Mouse (Mus musculus): ENCODE results near the gene Eno1.
A peak's percentile ranks its signal among the peaks of the same experiment; 100 is the strongest.
"Not testable (repeated sequence)": the region's sequence is repeated elsewhere in the genome, so short reads cannot be mapped to it uniquely, and the experiment has no call there.

Eno1 gene

DNA sequence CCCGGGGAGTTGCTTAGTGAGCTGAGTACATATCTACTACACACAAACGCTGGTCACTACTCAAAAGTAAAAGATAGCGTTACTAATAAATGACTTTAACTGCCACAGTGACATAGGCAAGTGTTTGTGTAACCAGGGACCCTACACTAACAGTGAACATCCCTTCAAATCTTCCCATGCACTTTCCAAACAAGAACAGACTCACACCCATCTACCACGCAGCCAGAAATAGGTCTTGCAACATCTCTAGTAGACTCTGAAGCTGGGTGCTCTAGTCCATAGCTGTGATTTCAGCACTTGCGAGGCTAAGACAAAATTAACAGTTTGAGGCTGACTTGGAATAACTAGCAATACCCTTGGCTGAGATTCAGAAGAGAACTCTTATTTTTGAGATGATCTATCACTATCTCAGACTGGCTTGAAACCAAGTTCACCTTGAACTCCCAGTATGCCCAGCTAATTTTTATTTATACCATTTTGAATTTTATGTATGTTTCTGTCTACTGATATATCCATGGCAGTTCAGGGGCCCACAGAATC lies 13.3 kb downstream of the Eno1 start:
- DNase-seq (ENCODE audit: low spot score) = no peak

DNA sequence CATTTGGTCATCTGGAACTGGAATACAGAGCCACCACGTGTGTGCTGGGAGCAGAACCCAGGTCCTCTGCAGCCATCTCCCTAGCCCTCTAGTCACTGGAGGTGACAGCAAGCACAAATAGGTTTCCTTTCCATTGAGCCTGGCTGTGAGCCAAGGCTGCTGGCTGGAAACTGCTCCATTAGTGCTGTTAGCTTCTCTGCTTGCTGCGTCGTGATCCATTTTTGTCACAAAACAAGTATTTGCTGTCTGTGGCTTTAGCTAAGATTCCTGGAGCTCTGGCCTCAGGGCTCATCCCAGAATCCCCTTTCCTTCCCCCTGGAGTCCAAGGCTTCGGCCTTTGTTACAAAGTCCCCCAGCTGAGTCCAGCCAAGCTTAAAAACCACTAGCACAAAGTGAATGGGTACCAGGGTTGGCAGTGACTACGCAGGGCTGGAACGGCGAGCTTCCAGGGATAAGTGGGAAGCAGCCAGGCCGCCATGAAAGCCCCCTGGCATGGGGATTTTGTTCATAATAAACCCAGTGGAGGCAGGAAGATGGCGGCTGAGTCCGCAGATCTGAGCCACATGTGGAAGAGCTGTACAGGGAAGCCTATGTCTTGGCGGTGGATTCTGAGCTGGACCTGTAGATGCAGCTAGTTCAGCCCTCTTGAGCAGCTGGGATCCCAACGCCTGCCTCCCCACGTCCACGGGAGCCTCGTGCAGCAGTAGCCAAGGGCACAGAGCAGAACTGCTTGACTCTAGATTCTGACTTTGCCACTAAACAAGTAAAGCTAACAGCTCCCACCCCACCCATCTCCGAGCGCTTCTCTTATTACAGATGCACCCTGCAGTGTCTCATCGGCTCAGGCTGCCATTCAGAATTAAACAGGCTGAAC lies 14.3 kb downstream of the Eno1 start:
- no peak for DNase-seq (ENCODE audit: low spot score)

DNA sequence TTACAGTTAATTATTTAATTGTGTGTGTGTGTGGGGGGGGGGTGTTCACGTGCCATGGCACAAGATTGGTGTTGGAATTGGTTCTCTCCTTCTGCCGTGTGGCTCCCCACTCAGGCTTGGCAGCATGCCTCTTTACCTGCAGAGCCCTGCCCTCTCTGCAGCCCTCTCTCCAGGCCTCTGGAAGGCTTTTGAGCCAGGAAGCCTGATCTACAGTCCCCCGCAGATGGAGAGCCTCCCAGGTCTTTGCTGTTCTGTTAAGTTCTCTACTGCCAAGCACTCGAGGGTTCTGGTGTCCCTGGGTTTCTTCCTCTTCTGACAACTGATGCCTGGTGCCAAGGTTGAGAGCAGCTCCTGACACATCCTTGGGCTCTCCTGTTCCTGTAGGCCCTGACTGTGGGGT lies 17.9 kb downstream of the Eno1 start:
- no peak for DNase-seq (ENCODE audit: low spot score)

DNA sequence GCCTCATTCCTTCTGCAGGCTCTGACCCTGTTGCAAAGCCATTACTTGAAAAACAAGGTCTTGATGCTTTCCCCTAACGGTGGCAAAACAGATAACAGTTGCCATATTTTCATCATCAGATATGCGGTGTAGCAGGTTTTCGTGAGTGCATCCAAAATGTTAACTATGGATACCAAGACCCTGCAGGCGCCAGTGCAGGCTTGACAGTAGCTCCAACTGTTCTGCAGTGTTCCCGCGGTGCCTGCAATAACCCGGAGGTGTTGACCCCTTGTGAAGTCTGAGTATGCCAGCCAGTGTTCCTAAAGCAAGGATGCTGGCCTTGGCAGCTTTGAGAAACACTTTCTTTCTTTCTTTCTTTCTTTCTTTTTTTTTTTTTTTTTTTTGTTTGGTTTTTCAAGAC lies 18.7 kb downstream of the Eno1 start:
- no peak for DNase-seq (ENCODE audit: low spot score)

DNA sequence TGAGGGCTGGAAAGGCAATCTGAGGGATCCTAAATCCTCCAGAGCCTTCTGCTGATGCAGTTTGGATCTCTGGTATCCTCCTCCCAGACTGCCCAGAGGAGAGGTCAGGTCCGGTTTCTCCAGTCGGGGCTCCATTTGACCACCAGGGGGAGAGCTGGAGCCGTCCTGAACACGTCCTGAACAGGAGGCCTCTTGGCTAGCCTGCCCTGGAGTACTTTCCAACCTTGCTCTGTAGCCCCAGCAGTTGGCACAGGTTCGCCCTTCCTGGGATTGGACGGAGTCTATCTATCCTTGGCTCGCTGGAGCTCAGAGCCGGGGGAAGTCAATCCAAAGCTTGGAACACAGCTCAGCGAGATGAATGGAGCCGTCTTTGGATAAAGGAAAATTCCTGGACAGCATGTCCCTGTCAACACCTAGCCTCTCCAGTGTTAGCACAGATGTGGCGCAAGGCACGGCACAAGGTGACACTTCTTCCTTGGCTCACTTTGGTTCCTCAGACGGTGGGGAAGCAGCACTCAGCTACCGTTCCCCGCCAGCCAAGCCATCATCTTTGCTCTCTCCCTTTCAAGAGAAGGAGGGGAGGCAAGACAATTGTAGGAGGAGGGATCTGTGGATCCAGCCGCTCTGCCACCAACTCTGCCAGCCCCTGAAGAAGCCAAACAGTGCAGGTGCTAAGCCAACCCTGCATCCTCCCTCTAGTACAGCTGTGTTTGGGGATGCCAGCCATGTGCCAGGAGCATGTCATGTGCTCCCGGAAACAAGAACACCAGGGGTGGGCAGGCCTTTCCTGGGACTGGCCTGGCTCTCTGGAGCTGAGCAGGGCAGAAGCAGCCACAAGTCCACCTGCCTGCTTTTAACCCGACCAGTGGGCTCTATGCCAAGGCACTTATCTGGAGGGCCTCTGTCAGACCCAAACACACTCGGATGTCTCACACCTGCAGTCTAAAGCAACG lies 21.0 kb downstream of the Eno1 start:
- peak; percentile 86 for DNase-seq (ENCODE audit: low spot score)

DNA sequence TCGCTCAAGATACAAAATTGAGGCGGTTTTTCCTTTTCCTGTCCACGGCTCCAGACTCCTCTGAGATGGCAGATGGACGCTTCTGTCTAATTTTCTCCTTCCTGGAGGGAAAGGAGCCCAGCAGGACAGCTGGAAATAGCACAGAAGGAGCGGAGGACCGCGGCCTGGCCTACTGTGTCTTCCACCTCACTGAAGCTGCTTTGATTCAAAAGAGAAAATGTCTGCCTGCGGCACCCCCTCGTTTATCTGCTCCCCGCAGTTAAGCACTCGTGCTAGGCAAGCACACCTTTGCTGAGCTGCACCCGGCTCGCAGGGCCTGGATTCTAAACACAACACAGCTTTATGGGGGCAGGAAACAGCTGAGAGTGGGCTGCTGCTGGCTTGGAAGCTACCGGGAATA lies 21.9 kb downstream of the Eno1 start:
- no peak for DNase-seq (ENCODE audit: low spot score)

DNA sequence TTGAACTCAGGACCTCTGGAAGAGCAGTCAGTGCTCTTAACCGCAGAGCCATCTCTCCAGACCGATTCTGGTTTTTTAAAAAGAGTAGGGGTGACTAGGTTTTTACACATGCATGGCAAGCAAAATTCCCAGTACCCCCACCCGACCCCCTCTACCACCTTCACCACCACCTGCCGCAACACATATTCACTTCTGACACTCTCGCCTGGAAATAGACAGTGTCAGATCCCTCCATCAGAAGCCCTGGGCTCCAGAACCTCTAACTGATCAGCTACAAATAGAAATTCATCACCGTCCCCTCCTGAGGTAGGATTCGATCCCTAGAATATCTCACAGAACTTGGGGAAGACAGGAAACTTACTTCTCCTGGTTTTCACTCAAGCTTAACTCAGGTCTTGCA lies 23.1 kb downstream of the Eno1 start:
- DNase-seq (ENCODE audit: low spot score) = no peak

DNA sequence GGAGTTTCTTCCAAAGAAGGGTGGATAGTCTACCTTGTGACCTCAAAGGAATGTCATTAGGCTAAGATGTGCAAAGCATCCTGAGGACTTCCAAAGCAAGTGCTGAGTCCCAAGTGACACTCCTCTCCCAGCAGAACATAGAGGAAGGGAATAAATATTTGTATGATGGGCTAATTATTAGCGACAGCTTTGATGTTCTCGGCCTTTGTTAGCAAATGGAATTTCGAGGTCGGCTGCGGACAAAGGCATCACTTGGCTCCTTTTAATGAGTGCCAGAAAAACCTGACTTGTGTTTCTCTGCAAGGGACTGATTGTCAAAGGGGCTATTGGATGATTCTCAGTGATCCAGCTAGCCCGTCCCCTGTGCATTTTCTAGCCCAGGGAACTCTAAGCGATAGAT lies 23.6 kb downstream of the Eno1 start:
- no peak for DNase-seq (ENCODE audit: low spot score)

DNA sequence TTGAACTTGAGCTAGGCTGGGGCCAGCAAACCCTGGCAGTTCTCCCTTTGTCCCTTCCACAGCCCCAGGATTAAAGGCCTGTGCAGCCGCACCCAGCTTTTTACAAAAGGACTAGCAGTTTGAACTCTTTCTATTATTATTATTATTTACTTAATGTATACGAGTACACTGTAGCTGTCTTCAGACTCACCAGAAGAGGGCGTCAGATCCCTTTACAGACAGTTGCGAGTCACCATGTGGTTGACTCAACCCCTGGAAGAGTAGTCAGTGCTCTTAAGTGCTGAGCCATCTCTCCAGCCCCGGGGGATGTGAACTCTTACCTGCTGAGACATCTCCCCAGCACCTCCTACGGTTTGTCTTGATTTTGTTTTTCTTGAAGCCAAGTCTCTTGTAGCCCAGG lies 24.2 kb downstream of the Eno1 start:
- DNase-seq (ENCODE audit: low spot score) = no peak

DNA sequence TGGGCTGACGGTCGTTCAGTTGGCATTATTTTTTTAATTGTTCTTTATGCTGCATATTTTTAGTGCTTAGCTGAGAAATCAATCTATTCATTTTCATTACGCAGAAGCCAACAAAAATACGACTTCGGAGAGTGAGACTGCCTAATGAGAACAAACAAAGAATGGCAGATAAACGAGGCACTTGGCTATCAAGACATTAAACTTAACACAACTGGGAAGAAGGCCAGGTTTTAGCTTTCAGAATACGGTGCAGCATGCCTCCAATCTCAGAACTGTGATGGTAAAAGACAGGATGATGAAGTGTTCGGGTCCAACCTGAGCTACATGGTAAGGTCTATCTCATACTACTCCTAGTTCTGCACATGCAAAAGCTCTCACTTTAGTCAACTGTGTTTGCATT lies 25.8 kb downstream of the Eno1 start:
- DNase-seq (ENCODE audit: low spot score) = no peak

DNA sequence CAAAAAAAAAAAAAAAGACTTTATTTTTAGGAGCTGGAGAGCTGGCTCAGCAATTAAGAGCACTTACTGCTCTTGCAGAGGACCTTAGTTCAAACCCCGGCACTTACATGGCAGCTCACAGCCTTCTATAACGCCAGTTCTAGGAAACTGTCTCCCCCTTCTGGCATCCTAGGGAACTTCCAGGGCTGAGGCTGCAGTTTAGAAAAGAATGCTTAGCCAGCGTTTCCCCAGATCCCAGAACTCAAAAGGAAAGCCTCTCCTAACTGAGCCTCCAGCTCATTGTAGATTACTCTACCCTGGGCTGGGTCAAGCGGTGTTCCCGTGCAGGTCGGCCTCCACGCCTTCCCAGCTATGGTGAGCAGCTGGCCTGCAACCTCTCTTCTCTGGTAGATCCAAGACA lies 28.4 kb downstream of the Eno1 start:
- no peak for DNase-seq (ENCODE audit: low spot score)

DNA sequence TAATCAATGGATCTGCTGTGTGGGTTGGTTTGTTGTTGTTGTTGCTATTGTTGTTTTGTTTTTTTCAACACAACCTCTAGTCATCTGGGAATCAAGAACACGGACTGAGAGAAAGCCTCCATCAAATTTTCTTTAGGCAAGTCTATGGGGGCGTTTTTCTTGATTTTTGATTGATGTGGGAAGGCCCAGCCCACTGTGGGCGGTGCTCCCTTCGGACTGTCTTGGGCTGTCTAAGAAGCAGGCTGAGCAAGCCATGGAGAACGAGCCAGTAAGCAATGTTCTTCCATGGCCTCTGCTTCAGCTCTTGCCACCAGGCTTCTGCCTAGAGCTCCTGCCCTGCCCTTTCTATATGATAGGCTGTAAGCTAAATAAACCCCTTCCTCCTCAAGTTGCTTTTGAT lies 28.9 kb downstream of the Eno1 start:
- no peak for DNase-seq (ENCODE audit: low spot score)

DNA sequence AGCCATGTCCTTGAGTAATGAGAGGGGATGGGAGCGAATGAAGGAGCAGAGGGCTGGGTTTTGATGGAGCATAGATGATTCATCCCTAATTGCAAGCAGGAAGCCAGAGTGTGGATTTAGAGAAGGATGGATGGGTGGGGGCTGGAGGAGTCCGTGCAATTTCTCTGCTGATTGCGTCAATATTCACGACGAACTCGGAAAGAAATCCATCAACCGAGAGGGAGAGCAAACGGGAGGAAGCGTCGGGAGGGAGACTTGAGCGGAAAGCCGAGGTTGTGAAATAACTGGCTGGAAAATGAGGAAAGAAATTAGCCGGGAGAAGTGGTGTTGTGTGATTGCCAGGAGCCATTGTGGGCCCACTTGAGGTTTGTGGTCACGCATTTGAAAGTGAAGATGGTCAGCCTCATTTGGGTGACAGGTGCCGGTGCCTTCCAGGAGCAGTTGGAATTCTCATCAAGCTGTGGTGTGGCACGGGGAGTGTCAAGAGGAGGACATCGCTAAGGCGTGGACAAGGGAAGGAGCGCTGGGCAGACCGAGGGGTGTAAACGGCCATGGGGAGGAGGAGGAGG lies 30.2 kb downstream of the Eno1 start:
- DNase-seq (ENCODE audit: low spot score) = peak; percentile 26

DNA sequence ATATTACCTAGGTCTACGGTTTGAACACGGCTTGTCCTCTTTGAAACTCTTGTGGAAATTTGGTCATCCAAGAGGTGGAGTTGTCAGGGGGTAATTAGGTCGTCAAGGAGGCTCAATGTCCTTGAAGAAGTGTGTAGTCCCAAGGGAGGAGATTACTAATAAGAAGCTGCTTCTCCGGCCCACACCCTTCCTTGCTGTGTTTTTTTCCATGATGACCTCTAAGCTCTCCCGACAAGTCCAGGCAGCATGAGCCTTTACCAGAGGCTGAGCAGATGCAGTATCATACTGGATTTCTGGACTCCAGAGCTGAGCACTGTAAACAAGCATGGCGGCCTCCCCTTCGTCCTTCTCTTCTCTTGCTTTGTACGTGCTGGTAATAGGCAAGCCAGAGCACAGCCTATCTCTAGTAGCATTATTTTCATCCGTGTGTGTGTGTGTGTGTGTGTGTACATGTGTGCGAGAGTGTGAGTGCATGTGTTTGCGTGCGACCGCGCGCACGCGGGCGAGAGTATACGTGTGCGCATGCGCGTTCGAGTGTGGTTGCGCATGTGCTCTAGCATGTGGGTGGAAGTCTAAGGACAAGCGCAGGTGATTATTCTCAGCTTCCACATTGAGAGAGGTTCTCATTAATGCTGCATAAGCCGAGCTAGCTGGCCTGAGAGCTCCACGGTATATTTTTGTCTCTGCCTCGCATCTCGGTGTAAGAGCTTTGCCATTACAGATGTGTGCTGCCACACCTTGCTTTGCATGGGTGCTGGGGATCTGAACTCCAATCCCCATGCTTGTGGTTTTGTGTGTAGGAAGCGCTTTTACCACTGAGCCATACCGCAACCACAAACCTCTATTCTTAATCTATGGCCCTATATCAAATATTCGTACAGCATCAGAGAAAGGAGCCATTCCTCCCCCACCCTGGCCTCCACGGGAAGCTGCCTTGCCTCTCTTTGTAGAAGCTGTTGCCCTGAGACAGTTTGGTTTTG lies 32.4 kb downstream of the Eno1 start:
- DNase-seq (ENCODE audit: low spot score) = no peak

DNA sequence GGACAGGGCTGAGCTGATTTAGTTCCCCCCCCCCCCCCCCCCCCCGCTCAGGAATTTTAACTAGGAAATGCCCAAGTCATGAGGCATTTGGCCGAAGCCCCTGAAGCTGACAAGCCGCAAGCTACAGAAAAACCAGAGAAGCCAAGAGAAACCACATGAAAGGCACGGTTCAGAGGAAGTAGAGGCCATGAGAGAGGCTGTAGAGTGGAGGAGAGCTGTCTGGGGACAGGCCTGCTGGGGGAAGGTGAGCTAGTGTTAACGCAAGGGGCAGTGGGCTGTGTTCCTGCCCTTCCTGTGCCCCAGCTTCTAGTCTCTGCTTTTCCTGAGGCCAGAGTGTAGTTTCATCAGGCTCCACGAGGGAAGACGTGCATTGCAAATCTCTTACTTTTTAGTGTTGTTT lies 33.2 kb downstream of the Eno1 start:
- no peak for DNase-seq (ENCODE audit: low spot score)

DNA sequence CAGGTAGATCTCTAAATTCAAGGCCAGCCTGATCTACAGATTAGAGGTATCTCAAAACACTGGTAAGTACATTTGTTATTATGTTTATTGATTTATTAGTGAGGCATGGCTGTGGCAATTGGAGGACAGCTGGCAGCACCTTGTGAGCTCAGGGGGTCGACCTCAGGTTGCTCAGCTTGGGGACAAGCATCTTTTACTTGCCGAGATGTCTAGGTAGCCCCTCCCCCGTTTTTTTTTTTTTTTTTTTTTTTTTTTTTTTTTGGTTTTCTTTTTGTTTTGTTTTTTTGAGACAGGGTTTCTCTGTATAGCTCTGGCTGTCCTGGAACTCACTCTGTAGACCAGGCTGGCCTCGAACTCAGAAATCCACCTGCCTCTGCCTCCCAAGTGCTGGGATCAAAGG lies 34.2 kb downstream of the Eno1 start:
- not testable (repeated sequence) for DNase-seq (ENCODE audit: low spot score)

DNA sequence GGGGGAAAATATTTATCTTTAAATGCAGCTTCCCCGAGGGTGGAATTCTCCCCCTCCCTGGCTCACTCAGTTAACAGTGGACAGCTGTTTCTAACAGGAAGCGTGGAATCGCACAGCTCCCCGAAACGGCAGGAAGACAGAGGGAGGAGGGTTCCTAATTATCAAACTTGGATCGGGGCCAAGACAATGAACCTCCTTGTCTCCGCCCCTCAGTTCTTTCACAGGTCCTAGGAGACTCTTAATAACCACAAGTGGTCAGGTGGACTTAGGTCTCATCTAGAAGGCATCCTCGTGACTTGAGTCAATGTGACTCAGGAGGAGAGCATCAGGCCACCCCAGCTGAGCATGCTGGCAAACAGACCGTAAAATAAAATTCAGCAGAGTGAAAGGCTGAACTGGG lies 36.2 kb downstream of the Eno1 start:
- DNase-seq (ENCODE audit: low spot score) = peak; percentile 22

DNA sequence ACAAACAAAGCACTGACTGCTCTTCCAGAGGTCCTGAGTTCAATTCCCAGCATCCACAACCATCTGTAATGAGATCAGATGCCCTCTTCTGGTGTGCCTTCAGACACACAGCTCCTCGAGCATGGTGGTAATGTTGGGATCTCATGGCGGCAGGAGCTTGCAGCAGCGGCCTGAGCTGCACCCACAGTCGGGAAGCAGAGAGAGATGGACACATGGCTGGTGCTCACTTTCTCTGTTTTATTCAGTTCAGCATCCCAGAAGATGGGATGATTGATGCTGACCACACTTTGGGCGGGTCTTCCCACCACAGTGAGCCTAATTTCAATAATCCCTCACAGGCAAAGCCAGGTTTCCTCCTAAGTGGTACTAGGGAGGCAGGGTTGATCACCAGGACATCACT lies 39.0 kb downstream of the Eno1 start:
- no peak for DNase-seq (ENCODE audit: low spot score)

DNA sequence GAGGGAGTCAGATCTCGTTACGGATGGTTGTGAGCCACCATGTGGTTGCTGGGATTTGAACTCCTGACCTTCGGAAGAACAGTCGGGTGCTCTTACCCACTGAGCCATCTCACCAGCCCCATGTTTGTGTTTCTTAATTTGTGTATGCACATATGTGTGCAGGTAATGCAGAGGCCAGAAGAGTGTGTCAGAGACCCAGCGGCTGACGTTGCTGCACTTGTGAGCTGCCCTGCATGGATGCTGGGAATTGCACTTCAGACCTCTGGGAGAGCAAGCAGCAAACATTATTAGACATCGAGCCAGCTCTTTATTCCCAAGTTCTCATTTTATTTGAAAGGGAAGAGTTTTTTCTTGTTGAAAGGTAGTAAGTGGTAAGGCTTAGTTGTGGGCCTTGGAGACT lies 42.8 kb downstream of the Eno1 start:
- DNase-seq (ENCODE audit: low spot score) = not testable (repeated sequence)

DNA sequence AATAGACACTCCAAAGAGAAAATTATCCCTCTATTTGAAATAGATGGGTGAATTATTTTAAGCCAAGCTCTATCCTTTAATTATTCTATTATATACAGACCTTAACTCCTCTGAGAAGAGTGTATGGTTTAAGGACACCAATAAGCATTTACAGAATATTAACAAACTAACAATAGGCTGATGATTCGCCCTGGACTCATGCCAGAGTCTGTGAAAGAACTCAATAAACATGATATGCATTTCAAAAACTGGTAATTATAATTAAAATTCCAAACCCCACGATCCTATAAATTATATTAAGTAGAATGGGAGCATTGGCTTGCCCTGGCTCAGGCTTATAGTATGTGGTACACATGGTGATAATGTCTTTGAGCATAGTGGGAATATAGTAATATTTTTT lies 43.5 kb downstream of the Eno1 start:
- DNase-seq (ENCODE audit: low spot score) = no peak

DNA sequence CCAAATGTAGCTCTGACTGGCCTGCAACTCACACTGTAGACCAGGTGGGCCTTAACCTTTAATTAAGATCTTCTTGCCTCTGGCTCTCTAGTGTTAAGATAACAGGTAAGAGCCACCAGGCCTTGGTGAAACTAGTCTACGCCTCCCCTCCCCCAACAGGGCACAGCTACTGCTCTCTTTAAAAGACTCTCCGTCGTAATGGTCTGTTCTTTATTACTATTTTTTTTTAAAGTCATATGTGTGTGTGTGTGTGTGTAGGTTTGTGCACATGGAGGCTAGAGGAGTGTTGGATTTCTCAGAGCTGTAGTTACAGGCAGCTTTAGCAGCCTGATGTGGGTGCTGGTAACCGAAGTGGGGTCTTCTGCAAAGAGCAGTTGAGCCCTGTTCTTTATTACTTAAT lies 43.9 kb downstream of the Eno1 start:
- DNase-seq (ENCODE audit: low spot score) = peak; percentile 10
